Mouse (Mus musculus): ENCODE data around the gene Med24.

GRCm38 (mm10) chr11:98702323-98702722 is 26.9 kb downstream of the Med24 start:
- no peak for TF ChIP-seq CTCF (IDR thresholded peaks at IDR 0.05)
- no peak for TF ChIP-seq EP300 (IDR thresholded peaks at IDR 0.05; ENCODE audit: insufficient read depth, low read depth, low read length)
- TF ChIP-seq POLR2A (IDR thresholded peaks at IDR 0.05; ENCODE audit: insufficient read depth, low read depth, low read length), result no peak
